Mouse (Mus musculus) neural tube, postnatal 0 days (tissue): ENCODE measurements around the gene Ranbp1. TPM values are rescaled to one million over a fixed set of nuclear protein-coding genes. Genes with fewer than 3 reads are reported as not detected.

ENCODE experiments used
- microRNA counts: library from miRNA; unstranded; fragments of <30 nt; microRNA quantifications from one replicate; lab custom pipeline; 2015
- microRNA-seq: library from miRNA; unstranded; fragments of <30 nt; microRNA quantifications from one replicate; pipeline ENCODE4, GENCODE M21; 2016
- polyA plus RNA-seq: library from polyadenylated mRNA; unstranded; fragments of >200 nt; fragmentation: Nextera tagmentation; extraction: Ambion mirVana; gene quantifications from 2 replicates; pipeline ENCODE4 v1.2.1, GENCODE M21; 2015

Ranbp1 gene
- polyA plus RNA-seq, result 359 and 380 TPM in 2 replicates

DNA sequence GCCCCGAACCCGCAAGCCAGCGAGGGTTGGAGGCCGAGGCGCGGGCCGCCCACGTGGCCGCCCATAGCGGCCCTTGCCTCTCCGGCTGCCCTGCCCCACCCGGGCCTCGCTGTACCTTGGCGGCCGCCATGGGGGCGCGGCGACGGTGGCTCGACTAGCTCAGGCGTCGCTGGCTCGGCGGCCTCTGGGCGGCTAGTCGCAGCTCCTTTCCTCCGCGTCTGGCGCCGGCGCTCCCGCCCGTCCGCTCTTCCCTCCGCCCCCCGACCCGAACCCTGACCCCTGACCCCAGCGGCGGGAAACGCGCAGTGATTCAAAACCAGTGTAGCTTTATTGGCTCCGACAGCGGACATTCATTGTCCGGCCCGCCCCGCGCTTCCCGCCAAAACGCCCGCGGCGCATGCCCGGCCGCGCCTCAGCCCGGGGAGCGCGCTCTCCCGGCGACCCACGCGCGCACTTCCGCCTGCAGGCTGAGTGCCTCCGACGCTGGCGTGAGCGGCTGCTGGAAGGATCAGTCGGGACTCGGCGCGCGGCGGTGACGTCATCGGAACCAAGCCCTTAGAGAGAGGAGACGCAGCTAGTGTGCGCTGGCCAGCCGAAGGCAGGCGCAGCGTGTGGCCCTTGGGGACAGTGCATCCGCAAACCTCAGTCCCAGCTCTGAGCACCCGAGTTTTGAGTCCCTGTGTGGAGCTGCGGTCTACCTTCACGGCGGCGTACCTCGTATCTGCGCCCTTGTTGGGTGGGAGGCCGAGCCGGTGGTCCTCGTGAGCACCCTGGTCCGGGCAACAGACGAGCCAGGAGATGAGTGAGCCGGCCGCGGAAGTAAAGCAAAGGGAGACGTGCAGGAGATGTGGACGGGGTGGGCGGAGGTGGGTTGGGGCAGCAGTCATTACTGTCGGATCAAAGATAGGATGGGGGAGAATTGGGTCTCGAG is at the start of gene Ranbp1, which contains the start of gene Trmt2a:
Gene Ranbp1, minus strand, starts transcription at position 300 of the 931 bp plus-strand sequence.
Gene Trmt2a, plus strand, starts transcription at position 247 of the 931 bp plus-strand sequence.

DNA sequence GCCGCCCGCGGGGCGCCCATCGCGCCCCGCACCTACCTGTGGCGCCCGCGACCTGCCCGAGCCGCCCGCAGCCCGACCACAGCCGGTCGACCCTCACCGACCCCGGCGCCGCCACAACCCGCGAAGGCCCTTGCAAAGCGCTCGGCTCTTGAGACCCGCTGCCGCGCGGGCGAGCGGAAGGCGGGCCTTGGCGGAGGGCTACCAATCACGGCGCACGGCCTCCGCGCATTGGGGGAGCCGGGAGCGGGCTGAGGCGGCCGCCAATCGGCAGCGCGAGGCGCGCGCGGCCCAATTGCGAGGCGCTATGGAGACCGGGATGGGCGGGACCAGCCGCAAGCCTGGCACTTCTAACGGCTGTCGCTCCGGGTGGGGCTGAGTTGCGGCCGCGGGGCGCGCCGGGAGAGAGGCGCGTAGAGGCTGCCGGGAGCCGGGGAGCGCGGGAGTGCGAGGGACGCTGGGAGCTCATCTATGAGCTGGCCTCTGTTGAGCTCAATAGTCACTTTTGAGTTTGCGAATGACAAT is 40.6 kb upstream of the Ranbp1 start, which contains the start of gene Dgcr8:
Gene Dgcr8, minus strand, starts transcription at position 180 of the 522 bp plus-strand sequence.

DNA sequence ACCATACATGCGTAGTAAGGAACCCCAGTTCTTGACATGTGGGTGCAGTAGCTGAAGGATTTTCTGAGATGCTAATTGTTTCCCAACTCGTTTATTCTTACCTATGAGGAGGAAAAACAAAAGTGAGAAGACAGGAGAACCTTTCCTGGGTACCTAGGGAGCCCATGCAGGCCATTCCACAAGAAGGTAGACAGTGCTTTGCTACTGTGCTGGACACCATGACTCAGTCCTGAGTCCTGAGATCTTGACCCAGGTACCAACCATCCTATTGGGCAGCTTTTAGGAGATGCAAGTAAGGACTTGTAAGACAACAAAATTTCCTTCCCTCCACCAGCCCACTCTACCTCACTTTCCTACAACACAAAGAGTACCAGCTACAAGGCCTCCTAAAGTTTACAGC is 9.7 kb upstream of the Ranbp1 start, which contains the start of gene Gm49776:
Gene Gm49776, minus strand, starts transcription at position 101 of the 400 bp plus-strand sequence.

DNA sequence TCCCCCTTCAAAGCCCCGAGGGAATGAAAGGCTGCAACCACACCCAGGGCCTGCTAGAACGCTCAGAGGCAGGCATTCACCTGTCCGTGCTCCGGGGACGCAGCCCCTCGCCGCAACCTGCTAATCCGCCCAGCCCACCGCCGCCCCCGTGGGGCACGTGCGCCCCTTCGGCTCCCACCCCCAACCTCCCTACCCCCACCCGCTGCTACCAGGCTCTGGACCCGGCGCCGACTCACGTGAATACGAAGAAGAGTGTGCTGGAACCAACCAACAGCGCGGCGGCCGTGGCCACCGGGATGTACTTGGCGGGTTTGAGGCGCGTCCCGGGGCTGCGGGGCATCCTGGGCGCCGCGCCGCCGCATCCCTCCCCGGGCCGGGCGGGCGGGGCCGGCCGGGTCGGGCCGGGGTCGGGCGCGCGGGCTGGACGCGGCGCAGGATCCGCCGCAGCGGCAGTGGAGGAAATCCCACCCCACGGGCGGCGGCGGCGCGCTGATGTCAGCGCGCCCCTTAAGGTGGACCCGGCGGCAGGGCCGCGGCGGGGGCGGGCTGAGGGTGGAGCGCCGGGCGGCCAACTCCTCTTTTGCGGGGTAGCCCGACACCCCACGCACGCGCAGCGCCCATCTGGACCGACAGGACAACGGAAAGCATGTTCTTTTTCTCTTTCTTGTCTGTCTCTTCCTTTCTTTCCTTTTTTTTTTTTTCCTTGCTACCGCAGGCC is 13.7 kb downstream of the Ranbp1 start, which contains the start of gene Zdhhc8:
Gene Zdhhc8, minus strand, starts transcription at position 466 of the 718 bp plus-strand sequence.

DNA sequence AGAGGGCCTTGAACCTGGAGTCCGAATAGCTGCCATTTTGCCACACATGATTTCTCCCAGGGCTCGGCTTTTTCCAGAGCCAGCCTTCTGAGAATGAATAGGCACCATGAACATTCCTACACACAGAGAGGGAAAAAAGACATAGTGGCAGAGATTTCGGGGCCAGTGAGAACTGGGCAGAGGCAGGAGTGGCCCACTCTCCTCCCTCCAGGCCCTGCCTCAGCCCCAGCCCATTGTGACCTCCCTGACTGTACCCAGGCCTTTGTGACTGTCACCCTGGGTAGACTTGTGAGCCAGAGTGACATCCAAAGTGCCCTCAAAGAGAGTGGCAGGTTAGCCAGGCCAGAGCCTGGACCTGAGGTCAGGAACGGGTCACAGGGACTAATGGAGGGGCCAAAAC is 31.0 kb downstream of the Ranbp1 start, which contains the start of gene Ccdc188:
Gene Ccdc188, plus strand, starts transcription at position 301 of the 400 bp plus-strand sequence.

MicroRNAs encoded within 50 kb of the gene (microRNA counts, 519-probe panel; counts per million panel counts)
- microRNA mmu-miR-1306 (lab: Ali Mortazavi, UCI), result 40.5 counts per million

Small RNAs within 50 kb of the gene (microRNA-seq; reads per million reads assigned to microRNA genes)
- gene Gm24572, result not detected
- 64.7 reads per million, percentile 37 among the genes with 10 or more reads in this experiment for gene Mir1306

Other genes starting within 250 kb of the Ranbp1 start
- 174 and 187 TPM in 2 replicates for gene Dgcr6, start 195.9 kb downstream of the Ranbp1 start, polyA plus RNA-seq
- gene Prodh, start 158.5 kb downstream of the Ranbp1 start, polyA plus RNA-seq, result 9.1 and 10.6 TPM in 2 replicates
- 34.3 and 37.1 TPM in 2 replicates for gene Rtn4r, start 121.1 kb downstream of the Ranbp1 start, polyA plus RNA-seq
- not detected in 2 replicates for gene Ccdc188, start 30.9 kb downstream of the Ranbp1 start, polyA plus RNA-seq
- 16.5 and 18.8 TPM in 2 replicates for gene Zdhhc8, start 13.6 kb downstream of the Ranbp1 start, polyA plus RNA-seq
- gene Trmt2a, start 53 bp downstream of the Ranbp1 start, polyA plus RNA-seq, result 66.8 and 70.8 TPM in 2 replicates
- gene Gm49776, start 9.6 kb upstream of the Ranbp1 start, polyA plus RNA-seq, result not detected in 2 replicates
- gene Dgcr8, start 40.5 kb upstream of the Ranbp1 start, polyA plus RNA-seq, result 14.6 and 20.6 TPM in 2 replicates
- 119 and 144 TPM in 2 replicates for gene Tango2, start 99.4 kb upstream of the Ranbp1 start, polyA plus RNA-seq
- gene Arvcf, start 99.5 kb upstream of the Ranbp1 start, polyA plus RNA-seq, result 52.7 and 66.9 TPM in 2 replicates
- 36.3 and 36.8 TPM in 2 replicates for gene Txnrd2, start 177.7 kb upstream of the Ranbp1 start, polyA plus RNA-seq
- 116 and 122 TPM in 2 replicates for gene Comt, start 178.1 kb upstream of the Ranbp1 start, polyA plus RNA-seq
- 14.0 and 17.3 TPM in 2 replicates for gene Gnb1l, start 250.0 kb upstream of the Ranbp1 start, polyA plus RNA-seq